Mouse (Mus musculus) spleen, postnatal 4 days (tissue): Measurements from ENCODE around the gene Rasl11a.

Source experiments
- DNase-seq, 2 experiments: peaks; one replicate each; pipeline ENCODE4 v3.0.0; 2022; ENCODE audit warnings: low spot score in 2 of 2

Rasl11a gene

DNA sequence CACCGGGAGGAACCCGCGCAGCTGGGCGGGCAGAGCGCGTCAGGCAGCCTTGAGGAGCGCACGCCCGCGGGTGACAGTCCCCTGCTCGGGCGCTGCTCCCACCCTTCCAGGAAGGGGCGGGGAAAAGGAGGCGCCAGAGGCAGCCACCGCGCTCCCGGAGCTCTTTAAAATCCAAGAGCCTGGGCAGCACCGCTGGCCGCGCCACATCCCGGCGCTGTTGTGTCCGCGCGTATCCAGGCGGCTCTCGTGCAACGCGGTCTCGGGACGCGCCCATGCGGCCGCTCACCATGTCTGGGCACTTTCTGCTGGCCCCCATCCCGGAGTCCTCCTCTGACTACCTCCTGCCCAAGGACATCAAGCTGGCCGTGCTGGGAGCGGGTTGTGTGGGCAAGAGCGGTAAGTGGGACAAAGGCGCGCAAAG, at the start of gene Rasl11a:
Gene Rasl11a, plus strand, starts transcription at position 127 of the 421 bp plus-strand sequence.
- peak; percentile 47 to 68 for DNase-seq

DNA sequence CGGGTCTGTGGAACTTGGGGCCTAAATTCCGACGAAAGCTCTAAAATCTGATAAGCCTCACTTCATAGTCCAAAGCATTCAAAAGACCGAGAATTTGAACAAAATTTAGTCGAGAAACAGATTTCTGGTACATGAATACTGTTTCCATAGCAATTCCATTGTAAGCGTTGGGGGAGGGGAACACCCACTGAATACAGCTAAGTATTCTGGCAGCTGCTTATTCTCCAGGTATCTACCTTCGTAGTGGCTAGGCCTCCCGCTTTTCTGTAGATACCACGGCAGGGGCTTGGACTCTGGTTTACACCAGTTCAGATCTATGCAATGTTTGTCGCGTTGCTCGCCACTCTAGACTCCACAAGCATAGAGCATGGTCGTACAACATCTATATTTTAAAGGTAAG, 49.1 kb upstream of the Rasl11a start:
- no peak for DNase-seq

DNA sequence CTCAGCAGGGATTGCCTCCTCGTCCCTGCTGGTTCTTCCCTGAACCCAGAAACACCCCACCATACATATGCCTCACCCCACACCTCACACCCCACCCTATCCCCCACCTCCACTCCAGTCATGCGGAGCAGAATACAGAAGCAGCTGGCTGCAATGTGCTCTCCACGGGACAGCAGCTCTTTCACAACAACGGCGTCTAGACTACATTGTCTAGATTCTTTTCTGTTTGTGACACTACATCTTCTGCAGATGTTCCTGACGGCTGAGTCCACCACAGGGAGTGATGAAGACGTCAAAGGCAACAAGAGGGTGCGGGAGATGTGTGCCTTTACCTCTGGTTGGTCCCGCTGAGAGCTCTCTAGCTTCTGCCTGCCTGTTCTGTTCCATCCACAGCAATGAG, 46.8 kb upstream of the Rasl11a start:
- DNase-seq: no peak

DNA sequence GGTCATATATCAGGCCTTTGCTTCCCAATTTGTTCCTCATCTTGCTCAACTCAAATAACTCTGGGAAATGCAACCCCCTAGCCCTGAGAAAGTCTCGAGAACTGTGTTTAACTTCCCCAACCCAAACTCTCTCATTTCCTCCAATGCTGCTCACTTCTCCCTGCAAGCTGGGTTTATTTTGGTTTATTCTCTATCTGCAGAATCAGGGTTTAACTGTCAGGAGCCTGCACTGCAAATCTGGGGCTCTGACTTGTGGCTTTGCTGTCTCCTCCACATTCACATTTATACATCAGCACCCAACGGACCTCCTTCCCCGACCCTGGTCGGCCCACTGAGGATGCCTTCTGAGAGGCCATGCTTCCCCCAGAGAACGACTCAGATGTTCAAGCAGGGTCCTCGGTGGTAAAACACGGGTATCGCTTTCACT, 38.9 kb upstream of the Rasl11a start:
- no peak for DNase-seq

DNA sequence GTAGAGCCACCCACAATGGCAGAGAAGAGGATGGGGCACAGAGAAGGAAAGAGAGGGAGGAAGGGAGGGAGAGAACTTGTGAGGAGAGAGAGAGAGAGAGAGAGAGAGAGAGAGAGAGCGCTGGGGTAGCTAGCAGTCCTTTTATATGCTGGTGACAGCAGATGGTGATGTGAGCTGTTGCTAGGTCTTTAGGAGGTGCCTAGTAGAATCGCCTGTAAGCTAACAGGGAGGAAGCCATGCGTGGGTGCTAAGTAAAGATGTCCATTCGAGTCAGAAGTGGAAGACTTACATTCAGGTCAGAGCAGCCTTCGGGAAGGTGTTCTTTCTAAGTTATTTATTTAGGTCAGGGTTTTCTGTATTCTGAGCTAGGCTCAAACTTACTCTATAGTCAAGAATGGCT, 34.9 kb upstream of the Rasl11a start:
- DNase-seq: no peak

DNA sequence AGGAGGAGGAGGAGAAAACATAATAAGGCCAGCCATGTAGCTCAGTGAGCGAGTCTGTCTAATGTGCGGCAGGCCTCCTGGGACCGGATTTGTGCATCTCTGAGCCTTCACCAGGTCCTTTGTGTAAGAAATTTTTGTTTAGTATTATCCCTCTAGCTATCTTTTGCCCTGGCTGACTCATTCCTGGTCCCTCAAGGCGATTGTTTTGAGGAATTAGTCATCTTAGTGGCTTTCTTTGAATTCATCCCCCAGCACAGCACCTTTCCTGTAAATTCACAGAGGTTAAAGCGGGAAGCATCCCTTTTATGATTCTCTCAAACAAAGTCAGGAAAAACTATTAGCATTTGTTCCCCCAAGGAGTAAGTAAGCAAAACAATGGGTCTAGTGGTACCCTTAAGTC, 32.0 kb upstream of the Rasl11a start:
- no peak for DNase-seq

DNA sequence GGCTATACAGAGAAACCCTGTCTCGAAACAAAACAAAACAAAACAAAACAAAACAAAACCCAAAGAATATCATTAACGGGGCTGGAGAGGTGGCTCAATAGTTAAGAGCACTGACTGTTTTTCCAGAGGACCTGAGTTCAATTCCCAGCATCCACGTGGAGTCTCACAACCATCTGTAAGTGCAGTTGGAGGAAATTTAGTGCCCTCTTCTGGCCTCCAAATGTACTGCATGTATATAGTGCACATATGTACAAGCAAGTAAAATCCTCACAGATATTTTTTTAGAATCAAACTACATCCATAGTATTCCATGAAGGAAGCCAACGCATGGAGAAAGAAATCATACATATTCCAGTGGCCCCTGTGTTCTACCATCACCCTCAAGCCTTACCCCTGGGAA, 31.4 kb upstream of the Rasl11a start:
- DNase-seq: no peak

DNA sequence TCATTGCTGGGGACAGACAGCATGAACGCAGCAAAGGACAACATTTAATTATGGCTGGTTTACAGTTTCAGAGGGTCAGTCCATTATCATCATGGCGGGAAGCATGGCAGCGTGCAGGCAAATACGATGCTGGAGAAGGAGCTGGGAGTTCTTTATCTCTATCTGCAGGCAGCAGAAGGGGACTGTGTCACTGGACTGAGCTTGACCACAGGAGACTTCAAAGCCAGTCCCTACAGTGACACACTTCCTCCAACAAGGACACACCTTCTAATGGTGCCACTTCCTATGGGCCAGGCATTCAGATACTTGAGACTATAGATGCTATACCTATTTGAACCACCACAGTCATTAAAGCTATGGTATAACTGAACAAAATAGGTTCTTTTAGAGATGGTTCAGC, 29.5 kb upstream of the Rasl11a start:
- no peak for DNase-seq

DNA sequence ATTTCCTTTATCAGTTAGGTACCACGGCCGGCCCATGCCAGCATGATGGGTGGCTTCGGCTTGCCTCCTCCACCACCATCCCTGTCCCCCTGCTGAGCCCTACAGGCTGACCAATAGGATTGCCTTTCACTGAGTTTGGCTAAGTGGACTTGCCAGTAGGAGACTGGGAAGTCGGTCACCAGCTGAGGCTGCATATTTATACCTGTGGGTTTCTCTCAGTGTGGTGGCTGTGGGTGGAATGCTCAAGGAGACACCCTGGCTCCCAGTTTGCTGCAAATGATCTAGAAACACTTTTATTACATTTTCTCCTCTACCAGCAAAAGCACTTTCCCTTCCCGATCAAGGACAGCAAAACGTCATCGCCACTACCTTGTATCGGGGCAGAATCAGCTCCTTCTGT, 27.3 kb upstream of the Rasl11a start:
- DNase-seq: no peak

DNA sequence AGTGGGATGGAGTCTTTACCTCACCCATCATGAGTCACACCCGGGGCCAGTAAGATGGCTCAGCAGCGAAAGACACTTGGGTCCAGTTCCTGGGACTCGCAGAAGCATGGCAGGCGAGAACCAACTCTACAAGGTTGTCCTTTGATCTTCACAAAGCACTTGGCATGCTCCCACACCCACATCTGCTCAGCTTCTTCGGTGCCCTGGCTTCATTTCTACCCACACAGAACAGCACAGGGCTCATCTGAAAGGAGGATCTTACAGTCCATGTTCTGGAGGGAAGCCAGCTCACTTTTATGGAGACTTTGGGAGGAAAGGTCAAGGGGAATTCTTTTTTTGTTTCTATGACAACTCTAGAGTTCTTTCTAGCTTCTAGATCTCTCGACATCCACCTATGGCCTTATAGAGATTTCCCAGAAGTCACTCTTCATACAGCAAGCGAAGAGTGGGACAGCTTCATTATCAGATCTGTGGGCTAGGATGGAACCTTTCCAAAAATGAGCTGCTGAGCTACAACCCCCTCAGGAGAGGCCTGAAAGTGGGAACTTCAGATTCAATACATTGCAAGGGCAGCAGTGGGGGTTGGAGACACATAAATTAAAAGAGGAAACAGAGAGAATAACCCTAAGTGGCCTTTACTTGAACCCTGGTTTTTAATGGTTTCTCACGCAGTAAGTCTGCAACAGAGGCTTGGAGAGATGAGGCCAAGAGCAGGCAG, 25.8 kb upstream of the Rasl11a start:
- DNase-seq: no peak

DNA sequence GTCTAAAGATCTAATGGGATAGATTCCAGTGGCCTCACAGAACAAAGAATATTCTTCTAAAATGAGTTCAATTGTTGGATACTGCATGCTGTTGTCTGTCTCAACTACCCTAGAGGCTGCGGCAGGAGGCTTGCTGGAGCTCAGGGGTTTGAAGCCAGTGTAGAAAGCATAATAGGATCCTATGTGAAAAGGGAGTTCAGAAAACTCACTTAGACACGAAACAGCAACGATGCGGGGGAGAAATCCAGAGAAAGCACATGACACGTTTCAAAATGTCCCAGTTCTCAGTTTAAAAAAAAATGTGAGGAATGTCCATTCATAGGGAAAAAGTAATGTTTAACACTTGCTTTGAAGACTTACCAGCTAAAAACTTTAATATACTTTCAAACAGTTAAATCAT, 21.9 kb upstream of the Rasl11a start:
- DNase-seq: no peak

DNA sequence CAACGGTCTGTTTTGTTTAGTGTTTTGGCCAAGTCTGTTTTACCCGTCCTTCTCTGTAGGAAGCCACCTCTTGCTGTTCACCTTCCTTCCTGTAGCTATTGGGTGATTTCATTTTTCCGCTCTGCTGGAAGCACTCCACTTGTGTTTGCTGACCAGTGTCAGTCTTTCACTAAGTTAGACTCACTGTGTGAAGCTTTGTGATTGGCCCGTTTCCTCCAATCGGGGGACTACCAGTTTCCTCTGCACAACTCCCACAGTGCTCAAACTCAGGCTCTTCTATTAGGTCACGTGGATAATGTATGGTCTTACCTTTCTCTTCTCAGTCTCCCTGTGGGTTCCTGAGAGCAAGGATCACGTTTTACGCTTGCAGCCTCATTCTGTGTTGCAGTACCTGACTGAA, 15.3 kb upstream of the Rasl11a start:
- DNase-seq: peak in 1 of 2 experiments; percentile 41

DNA sequence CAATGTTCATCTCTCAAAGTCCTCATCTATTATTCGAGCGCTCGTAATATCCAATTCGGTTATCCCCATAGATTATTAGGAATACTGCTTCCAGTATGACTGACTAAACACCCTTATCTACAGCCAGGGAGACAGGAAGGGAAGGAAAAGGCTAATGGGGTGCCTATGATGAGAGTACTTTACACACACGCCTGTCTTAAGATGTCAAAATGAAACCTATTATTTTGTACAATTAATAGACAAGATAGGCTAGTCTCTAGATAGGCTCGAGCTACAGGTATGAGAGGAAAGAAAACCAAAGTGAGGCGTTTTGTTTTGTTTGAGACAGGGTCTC, 12.5 kb upstream of the Rasl11a start:
- no peak for DNase-seq

DNA sequence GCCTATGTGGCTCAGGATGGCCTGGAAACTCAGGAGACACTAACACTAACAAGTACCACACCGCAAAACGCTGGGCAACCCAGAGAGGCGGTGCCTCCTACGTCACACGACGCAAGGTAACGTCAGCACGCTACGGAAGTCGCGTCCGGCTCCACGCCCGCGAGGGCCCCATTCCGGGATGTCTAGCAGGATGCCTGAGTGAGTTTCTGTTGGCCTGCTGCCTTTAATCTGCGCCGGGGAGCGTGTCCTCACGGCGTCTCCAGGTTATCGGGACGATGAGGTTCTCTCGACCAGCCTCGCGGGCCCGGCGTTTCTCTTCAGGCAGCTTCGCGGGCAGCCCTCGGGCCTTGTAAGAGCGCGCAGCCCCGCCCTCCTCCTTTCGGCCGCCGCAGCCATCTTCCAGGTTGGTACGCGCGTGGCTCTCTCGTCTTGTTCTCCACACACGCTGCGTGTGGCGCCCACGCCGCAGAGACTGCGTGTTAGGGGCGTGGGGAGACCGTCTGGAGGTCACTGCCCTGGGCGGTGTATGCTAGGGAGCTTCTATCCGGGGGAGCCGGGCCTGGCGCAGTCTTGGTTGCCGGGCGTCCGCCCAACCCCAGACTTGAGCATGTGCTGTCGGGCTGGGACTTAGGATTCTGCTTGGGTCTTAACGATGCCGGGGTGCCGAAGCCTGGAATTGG, 12.0 kb upstream of the Rasl11a start, which contains the start of gene Rpl21:
Gene Rpl21, plus strand, starts transcription at position 122 of the 680 bp plus-strand sequence.
- peak; percentile 90 to 96 for DNase-seq

DNA sequence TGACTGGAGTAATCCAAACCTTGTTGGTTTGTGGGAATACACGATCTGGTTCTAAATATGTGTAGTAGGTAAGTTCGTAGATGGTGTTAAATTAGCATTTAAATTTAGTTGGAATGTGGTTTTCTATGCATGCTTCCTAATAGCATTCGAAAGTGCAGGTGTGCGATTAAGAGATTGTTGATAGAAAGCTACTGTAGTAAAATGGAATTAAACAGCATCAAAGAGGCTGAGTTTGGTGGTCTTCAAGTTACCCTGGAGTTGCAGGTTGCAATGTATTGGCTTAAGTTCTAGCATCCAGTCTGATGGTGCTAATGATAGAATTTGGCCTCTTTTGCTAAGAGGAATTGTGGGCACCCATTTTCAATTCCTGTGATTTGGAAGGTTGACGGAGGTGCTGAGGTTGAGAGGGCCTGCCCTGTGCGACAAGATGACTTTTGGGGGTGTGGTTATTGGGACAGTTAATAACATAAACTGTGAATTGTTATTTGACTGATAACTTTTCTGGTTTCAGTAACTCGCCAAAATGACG, 11.1 kb upstream of the Rasl11a start:
- no peak for DNase-seq

DNA sequence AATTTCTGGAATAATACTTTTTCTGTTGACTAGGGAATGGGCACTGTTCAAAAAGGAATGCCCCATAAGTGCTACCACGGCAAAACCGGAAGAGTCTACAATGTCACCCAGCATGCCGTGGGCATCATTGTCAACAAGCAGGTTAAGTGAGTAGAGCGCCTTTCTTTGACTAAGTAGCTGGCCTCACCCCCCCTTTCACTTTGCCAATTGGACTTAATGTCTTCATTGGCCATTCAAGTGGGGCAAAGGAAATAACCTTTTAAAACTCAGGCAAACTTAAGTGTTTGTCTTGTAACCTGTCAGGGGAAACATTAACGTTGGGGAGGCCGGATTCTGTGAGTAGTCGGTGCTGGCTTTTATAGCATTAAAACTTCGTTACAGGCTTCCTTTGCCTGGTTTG, 9.9 kb upstream of the Rasl11a start:
- DNase-seq: no peak

DNA sequence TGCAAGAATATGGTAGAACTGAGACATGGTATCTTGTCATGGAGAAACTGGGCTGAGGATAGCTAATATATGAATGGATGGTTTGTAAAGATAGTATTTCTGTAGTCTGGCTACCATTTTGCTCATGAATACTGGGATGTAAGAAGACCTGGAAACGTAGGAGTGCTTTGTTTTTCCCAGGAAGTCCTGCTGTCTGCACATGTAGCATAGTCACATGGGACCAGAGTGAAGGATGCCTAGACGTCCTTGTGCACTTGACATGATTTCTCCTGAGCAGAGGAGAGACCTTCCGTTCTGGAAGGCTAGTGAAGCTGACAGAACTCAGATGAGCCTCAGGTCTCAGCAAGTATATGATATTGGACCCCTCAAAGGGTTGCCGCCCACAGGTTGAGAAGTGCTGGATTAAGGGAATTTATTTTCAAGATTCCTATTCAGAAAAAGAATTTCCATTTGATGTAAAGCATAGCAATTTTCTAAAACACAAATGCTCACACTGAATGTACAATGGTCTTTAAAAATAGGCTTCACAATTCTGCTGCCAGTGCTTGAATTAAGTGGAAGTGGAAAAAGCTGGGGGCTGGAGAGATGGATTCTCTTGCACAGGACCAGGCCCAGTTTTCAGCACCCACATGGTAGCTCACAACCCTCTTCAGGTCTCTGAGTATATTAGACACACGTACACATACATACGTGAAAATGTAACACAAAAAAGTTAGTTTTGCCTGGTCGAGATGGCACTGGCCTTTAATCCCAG, 6.7 kb upstream of the Rasl11a start:
- no peak for DNase-seq

DNA sequence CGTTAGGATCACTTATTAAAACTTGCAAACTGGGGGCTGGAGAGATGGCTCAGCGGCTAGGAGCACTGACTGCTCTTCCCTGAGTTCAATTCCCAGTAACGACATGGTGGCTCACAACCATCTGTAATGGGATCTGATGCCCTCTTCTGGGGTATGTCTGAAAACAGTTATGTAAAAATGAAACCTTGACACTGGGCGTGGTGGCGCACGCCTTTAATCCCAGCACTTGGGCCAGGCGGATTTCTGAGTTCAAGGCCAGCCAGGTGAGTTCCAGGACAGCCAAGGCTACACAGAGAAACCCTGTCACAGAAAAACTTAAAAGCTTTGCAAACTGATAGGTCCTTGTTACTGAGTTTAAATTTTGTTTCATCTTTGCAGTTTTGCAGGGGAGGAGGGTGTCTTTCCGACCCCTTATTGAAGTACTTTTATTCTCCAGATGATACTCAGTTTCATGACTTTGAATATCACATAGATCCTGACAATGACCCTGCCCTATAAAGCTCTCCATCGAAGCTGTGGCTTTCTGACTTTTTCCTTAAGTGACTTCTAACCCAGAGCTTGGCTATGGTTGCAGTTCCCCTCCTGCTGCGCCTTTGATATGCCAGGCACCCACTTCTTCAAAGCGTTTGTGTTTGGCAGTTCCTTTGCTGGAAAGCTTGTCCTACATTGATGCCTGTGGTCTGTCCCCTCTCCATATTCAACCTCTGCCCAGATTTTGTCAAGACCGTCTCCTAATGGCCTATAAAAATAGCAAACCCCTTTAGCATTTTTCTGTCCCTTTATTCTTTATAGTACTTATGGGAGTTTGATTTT, 5.8 kb upstream of the Rasl11a start:
- DNase-seq: no peak

DNA sequence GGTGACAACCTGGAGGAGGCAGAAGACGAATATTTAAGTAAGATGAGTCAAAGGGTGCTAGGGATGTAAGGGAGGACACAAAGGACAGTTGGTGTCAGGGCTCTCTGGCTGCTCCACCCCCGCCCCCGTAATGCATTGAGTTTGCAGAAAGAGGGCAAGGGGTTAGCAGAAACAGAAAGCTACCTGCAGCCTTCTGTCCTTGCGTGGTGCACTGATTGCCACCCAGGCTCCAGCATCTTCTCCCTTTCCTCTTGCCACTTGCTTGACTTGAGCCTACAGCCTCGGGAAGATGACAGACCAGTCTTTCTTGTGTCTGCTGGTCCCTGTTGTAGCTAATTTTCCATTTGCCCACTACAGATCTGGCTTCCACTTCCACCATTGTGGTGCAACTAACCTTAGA, 5.1 kb upstream of the Rasl11a start:
- no peak for DNase-seq

DNA sequence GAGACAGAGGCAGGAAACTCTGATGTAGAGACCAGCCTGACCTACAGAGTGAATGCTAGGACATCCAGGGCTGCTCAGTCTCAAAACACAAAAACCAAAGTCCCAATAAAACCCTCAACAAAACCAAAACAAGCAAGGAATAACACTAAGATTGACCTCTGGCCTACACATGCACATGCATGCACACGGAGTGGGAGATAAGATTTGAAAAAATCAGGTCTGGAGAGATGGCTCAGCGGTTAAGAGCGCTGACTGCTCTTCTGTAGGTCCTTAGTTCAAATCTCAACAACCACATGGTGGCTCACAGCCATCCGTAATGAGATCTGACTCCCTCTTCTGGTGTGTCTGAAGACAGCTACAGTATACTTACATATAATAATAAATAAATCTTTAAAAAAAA, 4.4 kb upstream of the Rasl11a start:
- DNase-seq: no peak

DNA sequence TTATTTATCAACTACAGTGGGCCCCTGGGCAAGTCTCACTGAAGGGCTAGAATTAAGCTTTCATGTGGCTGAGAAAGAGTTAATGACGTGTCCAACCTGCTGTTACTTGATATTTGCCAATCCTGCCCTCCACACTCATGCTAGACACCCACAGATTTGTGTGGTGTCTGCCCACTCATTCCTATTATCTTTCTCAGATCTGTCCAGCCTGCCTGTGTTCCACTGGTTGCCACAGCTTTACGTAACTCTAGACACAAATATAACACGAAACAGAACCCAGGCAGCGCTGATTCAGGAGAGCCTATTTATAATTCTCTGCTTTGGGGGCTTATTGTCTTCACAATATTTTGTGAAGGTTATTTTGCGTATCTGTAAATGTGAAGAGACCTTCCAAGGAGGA, 3.6 kb upstream of the Rasl11a start:
- DNase-seq: no peak

DNA sequence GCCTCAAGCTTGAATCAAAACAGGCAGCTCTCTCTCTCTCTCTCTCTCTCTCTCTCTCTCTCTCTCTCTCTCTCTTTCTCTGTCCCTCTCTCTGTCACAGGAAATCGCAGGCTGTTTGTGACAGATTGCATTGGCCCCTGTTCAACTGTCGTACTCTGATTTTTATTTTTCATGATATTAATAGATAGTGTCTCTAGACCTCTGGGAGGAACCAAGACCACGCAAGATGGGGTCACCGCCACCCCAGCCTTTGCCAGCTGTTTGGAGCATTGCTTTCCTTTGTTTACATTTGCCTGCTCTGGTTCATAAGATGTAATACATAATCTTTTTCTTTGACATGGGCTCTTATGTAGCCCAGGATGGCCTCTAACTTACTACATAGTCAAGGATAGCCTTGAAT, 2.9 kb upstream of the Rasl11a start:
- no peak for DNase-seq
